Mouse (Mus musculus) frontal cortex, adult 2 months (tissue): ENCODE measurements around the gene Tbc1d9b. TPM values are rescaled to one million over a fixed set of nuclear protein-coding genes. Genes with fewer than 3 reads are reported as not detected.

Experiments used
- DNase-seq, 2 experiments: peaks; one replicate each; pipeline ENCODE4 v3.0.0; 2022; ENCODE audit warnings: low spot score in 1 of 2; ENCODE audit errors: extremely low spot score in 1 of 2
- polyA plus RNA-seq: library from polyadenylated mRNA; depleted of rRNA; stranded (reverse); fragments of >200 nt; gene quantifications from 2 replicates; pipeline ENCODE4 v1.2.3, GENCODE M21; 2012

Gene Tbc1d9b
- polyA plus RNA-seq, 1 experiment: 128 TPM

DNA sequence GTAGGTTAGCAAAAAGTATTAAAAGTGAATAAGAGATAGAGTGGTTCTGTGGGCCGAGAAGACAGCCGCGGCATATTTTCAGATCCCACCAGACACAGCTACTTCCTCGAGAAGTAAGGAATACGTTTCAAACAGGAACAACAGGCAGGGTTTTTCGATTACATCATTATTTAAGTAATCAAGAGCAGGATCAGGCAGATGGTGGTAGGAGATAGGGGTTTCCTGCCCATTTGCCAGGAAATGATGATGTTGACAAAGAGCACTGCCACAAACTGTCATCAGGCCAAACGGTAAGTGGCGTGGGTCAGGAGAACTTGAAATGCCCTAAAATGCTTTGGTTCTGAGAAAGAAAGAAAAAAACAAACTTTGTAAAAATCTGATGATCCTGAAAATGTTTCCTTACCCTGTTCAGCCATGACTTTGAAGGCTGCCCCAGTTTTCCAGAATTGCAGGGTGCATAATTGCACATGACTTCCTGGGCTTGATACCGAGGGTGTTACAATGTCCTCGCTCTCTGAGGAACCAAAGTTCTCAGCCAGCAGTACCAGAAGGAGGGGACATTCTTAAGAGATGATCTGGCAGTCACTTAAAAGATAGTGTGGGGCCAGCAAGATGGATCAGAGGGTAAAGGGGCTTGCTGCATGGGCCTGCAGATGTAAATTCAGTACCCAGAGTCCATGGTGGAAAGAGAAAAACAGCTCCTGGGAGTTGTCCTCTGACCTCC is 3.1 kb downstream of the Tbc1d9b start:
- no peak for DNase-seq

DNA sequence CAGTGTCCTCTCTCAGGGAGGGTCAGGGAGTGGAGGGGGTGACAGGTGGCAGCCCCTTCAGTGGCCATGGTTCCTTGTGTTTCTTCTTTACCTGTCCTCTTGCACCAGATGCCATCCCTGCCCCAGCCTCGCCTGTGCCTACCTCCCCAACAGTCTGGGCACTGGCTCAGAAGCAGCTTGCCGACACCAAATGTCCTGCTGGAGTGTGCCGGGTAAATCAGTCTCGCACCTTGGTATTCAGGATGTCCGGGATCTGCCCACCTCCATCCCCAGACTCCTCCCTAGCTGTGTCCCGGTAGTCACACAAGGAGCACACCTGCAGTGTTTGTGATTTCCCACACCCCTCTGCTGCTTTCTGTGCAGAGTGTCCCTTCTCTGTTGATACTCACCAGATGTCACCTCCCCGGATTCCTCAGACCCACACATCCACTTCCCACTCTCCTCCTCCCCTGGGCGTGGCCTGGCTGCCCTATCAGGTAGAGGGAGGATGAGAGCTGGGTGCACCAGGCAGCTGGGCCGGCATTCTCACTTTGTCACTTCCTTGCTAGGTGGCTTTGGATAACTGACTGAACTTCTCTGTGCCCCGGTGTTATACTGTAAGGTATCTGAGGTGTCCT is 7.1 kb downstream of the Tbc1d9b start:
- peak in 1 of 2 experiments; percentile 15 for DNase-seq

DNA sequence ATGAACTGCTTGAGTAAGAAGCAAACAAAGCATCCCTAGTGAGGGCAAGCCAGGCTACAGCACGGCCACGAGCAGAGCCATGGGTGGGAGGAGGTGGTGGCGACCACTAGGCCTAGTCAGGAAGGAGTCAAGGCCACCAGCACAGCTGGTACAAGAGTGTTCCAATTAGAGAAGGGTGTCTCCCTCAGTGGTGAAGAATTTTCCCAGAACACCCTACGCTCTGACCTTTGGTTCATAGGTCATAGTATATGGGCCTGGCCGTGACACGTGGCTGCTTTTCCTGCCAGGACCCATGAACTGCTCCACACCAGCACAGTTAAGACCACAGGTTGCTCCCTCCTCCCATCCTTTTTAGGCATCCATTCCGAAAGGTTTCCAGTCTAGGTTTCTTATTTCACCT is 8.4 kb downstream of the Tbc1d9b start:
- DNase-seq: no peak

DNA sequence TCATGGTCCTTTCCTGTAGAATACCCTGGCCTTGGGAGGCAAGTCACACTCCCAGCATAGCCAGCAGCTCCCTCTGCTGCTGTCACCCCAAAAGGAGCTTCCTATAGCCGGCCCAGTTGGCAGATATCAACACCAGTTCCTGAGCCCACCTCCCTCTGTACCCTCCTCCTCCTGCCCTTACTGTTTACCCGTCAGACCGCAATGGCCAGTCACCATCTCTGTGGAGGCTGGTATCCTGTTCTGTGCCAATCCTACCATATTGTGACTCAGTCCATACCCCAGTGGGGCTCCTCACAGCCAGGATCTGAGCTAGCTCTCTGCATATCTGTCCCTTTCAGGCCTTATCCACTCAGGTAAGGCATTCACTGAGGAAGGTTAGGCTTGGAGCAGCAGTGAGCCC is 14.3 kb downstream of the Tbc1d9b start:
- DNase-seq: no peak

DNA sequence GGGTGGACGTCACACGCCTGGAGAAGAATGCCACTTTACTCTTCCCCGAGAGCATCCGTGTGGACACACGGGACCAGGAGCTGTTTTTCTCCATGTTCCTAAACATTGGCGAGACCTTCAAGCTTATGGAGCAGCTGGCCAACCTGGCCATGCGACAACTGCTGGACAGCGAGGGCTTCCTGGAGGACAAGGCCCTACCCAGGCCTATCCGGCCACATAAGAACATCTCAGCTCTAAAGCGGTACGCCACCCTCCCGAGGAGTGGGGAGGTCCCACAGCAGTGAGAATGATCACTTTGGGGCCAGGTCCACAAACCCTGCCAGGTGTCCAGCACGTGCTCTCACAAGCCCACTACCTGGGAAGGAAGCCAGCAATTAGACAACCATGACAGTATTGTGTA is 14.9 kb downstream of the Tbc1d9b start:
- no peak for DNase-seq

DNA sequence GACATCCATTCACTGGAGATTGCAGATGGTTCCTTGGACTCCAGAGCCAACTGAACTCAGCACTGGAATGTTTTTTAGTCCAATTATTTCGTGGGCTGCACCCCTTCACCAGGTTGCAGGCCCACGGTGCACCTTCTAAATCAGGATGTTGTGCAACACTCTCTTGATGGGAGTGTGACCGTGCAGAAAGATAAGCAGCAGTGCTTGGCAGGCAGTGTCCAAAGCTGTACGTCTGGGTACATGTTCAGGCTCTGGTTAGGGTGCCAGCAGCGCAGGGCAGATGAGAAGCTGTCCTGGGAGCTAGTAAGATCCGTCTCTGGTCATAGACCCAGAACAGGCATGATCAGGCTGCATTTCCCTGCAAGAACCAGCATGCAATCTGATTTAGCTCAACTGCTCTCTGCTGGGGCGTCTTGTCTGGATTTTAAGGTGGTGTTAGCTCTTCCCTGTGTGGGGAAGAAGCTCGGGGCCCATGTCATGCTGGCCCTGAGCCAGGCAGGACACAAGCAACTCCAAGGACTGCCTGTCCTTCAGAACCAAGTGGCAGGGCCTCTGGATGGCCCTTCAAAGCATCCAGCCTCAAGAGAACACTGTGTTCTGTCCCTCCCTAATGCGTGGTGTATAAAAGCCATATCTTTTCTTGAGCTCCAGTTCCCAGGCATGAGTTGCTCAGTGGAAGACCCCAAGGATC is 16.2 kb downstream of the Tbc1d9b start:
- DNase-seq: no peak

DNA sequence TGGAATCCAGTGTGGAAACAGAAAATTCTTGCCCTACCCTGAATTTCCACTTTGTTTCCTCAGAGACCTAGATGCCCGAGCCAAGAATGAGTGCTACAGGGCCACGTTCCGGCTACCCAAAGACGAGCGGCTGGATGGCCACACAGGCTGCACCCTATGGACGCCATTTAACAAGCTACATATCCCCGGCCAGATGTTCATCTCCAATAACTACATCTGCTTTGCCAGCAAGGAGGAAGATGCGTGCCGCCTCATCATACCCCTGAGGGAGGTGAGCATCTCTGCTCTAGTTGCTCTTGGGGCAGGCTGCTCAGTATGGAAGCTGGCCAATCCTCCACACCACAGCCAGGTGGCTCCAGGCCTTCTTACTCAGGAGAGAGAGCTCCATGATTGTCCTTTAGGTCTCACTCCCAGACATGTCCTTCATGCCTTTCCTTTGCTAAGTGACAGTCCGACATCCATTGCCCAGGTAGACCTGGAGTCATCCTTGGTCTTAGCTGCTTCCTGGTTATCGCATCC is 16.8 kb downstream of the Tbc1d9b start:
- DNase-seq: no peak

DNA sequence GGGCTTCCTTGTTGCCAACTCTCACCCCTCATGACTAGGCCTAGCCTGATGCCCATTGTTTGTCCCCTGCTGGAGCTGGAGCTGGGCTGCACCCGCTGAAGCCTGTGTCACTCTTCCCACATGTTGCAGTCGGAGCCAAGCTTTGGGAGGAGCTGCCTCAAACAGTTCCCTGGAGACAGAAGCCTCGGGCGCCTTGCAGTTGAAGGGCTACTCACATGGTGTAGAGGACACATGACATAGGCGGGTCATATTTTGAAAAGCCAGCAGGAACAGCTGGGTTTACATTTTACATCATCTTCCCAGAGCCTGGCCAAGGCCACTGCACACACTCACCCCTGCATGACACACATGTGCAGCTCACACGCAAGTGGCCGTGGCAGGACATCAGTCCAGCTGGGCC is 18.0 kb downstream of the Tbc1d9b start:
- no peak for DNase-seq

DNA sequence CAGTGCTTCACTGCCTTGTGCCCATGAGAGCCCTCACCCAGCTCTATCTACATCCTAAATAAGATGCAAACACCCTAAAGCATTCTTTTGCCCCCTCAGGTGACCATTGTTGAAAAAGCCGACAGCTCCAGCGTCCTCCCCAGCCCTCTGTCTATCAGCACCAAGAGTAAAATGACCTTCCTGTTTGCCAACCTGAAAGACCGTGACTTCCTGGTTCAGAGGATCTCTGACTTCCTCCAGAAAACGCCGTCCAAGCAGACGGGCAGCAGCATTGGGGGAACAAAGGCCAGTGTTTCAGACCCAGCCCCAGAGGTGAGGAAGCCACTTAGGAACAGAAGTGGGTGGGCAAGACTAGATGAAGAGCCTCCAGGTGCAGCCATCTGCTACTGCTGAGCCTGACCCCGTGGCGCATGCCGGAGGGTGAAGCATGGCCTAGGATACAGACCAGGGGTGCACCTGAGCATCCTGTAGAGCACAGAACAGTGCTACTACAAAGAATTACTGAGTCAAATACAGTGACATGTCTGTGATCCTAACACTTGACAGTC is 18.5 kb downstream of the Tbc1d9b start:
- no peak for DNase-seq

DNA sequence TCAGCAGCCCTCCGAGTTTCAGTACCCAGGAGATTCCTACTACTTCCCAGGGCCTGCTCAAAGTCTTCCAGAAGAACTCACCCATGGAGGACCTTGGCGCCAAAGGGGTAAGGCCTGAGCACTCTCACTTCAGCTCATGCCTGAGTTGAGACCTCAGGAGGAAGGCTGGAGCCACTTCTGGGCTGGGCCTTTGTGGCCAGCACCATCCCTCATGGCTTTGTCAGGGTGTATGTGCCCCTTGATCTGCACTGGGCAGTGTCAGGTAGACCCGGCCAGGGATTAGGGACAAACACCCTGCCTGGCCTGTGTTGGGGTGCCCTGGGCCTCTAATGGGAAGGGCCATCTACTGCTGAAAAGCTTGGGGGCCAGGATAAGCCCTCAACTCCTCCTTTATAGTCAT is 20.2 kb downstream of the Tbc1d9b start:
- no peak for DNase-seq

DNA sequence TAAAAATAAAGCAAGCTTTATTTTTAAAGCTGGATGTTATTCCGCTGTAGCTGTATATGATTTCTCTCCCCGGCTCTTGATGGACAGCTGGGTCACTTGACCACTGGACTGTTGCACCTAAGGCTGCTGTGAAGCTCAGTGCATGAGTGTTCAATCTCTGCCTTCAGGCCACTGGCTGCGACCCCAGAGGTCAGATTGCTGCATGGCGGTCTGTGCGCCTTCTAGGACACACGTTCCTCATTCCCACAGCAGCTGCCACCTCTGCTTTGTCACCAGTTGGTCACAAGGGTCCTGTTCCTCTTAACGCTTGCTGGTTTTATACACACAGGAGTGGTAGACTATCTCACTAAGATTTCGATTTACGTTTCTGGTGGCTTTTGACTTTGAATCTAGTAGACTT is 23.0 kb downstream of the Tbc1d9b start:
- no peak for DNase-seq

DNA sequence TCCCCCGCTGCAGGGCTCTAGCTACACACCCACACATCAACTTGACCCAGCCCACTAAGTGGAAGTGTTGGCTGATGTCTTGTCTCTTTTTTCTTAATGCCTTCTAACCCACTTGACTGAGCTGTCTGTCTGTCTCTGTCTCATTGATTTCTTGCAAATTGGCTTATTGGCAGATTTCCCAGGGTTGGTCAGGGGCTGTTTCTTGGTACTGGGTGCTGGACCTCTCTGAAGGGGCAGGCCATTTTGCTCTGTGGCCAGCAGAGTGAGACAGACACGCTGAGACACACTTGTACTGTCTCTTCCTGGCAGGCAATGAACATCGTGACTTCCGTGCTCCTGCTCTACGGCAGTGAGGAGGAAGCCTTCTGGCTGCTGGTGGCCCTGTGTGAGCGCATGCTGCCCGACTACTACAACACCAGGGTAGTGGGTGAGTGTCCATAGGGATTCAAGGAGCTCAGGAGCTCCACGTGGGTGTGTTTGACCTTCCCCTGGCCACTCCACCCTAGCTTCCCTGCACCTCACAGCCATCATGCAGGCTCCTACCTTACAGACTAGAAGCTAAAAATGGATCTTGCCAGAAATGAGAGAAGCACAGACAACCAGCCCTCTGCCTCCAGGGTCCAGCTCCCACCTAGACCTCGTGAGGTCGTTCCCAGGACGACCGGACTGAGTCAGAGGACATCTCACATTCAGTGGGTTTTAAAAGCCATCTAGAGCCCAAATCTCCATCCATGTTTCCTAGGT is 23.8 kb downstream of the Tbc1d9b start:
- DNase-seq: peak in 1 of 2 experiments; percentile 33

DNA sequence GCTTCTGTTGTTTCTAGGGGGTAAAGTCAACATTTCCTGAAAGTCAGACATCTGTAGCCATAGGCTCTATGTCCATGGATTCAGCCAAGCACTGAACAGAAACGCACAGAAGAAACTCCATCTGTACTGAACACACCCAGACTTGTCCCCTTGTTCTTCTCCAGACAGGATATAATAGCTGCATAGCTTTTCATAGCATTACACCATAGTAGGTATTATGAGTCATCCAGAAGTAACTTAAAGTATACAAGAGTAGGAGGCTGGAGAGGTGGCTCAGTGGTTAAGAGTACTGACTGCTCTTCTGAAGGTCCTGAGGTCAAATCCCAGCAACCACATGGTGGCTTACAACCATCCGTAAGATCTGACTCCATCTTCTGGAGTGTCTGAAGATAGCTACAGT is 24.6 kb downstream of the Tbc1d9b start:
- no peak for DNase-seq

DNA sequence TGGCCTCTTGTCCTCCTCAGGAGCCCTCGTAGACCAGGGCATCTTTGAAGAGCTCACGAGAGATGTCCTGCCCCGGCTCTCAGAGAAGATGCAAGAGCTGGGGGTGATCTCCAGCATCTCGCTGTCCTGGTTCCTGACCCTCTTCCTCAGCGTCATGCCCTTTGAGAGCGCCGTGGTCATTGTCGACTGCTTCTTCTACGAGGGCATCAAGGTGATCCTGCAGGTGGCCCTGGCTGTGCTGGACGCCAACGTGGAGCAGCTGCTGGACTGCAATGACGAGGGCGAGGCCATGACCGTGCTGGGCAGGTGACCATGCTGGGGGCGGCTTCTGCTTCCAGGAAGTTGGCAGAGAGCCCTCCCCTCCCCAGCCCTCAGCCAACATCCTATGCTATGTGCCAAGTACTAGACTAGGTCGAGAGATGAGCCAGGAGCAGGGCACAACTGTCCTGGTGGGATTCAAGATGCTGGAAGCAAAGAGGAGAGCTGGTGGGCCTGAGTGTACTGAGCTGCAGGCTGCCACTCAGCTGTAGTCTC is 25.6 kb downstream of the Tbc1d9b start:
- no peak for DNase-seq

DNA sequence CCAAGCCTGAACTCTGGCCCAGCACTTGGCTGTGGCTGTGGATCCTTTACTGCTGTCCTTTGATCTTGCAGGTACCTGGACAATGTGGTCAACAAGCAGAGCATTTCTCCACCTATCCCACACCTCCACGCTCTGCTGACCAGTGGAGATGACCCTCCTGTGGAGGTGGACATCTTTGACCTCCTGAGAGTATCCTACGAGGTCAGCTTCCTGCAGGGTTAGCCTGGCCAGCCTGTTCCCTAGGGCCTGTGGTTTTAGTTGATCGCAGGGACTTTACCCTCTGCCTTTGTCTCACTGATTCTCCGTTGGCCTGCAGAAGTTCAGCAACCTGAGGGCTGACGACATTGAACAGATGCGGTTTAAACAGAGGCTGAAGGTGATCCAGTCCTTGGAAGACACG is 27.1 kb downstream of the Tbc1d9b start:
- DNase-seq: no peak

DNA sequence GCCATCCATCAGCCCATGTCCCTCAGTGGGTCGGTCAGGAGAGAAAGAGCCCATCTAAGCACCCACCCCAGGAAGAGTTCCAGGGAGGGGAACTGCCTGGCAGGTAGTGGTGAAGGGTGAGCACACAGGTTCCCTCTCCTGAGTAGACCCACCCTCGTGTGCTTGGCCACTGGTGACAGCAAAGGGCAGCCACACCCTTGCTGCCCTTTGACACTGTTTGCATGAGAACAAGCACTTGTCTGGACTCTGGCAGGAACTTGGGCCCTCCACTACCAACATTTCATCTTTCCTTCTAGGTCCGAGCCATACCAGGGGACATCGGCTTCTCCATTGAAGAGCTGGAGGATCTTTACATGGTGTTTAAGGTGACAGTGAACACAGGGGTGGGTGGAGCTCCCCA is 28.2 kb downstream of the Tbc1d9b start:
- DNase-seq: no peak

DNA sequence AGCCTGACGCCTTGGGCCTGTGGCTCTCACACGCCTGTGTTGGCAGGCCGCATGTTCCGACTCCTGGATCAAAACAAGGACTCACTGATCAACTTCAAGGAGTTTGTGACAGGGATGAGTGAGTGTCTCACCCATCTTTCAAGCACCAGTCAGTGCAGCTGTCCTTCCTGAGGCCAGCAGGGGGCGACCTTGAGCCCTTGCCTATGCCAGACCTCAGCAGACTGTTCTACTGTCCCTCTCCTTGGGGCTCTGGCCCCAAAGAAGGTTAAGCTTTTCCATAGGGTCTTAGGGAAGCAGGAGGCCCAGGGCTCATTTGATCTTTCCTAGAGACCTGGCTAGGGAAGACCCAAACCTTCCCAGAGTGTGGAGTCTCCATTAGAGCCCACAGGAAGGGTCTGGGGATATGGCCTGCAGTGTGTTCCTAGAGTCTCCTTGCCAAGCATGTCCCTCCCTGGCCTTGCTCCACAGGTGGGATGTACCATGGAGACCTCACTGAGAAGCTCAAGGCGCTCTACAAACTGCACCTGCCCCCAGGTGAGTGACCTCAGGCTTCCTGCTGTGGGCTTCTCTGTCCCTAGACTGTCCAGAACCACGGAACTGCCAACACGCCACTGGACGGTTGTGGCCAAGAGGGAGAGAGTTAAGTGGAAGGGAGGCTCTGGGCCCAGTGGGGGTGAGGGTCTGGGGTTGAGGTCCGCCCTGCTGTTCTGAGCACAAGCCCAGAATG is 30.5 kb downstream of the Tbc1d9b start:
- DNase-seq: peak in 1 of 2 experiments; percentile 48

DNA sequence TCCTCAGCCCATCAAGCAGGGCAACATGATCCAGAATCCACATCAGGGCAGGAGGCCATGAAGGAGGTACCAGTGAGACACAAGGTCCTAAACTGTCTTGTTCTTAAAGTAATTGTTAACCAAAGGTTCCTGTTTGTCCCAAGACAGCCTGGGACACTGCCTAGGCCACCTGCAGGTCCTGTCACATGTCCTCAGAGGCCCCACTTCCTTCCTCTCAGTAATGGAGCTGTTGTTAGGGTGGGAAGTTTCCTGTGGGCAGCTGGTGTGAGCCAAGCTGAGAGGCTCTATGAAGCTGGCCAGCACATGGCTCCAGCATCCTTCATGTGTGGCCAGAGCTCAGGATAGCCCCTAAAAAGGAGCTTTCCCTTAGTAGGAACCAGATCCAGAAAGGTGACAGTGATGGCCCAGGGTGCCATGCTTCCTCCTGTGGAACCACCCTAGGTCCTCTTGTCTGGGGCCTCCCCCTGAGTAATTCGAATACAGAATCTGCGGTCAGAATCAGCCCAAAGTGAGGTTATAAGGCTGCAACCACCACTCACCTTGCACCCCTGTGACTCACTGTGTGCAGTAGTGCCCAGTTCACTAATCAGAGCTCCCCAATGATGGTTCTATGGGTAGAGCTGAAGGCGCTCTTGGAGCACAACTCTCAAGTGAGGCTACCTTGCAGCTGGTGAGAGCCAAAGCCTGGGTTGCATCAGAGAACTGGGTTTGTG is 31.3 kb downstream of the Tbc1d9b start:
- DNase-seq: no peak

DNA sequence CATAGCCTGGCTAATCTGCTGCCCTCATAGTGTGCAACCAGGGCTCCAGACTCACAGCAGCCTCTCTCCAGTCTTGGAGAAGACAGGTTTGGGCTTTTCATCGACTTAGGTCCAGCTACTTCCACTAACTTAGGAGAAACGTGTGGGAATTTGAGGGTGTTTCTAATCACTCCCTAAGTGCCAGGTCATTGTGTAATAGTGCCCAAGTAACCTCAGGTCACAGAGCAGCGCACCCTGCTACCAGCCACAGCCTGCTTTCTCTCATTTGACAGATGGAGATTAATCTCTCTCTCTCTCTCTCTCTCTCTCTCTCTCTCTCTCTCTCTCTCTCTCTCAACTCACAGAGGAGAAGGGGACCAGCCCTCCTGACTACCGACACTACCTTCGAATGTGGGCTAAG is 37.2 kb downstream of the Tbc1d9b start:
- DNase-seq: no peak
